Mouse (Mus musculus): ENCODE measurements around the gene Ssr3.
"Not testable (repeated sequence)": the region's sequence is repeated elsewhere in the genome, so short reads cannot be mapped to it uniquely, and the experiment has no call there.

DNA sequence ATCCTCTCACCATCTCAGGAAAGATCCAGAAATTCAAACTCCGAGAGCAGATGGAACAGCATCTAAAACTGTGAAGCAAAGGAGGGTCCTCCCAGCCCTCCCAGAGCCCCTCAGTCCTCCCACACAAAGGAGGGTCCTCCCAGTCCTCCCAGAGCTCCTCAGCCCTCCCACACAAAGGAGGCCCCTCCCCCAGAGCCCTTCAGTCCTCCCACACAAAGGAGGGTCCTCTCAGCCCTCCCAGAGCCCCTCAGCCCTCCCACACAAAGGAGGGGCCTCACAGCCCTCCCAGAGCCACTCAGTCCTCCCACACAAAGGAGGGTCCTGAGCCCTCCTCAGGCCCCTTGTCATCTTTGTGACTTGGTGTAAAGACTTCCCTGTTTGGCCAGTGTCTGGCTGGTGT lies 2.7 kb upstream of the Ssr3 start:
- not testable (repeated sequence) for TF ChIP-seq CTCF (IDR thresholded peaks at IDR 0.05; ENCODE audit: low read depth); EP300 (optimal IDR thresholded peaks at IDR 0.05)

Data from stomach, postnatal 0 days (tissue).